In the genomic region with DNA sequence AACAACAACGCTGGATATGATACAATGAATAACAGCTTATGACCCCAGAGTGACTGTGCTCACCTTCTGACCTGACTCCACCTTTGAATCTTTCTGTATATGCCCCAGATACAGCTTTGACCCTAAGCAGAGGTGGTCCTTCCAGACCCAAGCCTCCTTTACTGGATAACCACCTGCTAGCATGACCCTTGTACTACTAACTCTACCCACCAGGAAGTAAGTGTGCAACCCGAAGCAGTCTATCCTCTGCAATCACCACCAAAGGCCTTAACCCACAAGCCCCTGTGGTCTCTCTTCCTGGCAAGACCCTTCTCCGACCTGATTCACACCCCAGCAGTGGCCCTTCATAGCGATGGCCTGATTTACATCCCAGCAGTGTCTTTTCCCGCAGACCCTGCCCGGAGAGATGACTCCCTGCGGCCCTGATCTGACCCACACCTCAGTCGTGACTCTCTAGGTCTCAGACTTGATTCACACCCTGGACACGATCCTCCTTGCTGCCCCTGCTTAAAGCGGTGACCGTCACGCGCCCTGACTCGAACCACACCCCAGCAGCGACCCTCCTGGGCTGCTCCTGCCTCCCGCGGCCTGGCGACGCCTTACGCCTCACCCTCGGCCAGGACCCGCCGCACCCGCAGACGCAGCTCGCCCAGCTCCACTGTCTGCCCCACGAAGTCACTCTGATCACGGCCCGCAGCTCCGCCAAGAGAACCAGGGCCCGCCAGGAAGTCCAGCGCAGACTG, we compare ENCODE assay signal across 8 mouse cellular contexts. TPM values are rescaled to one million over a fixed set of nuclear protein-coding genes. Genes with fewer than 3 reads are reported as not detected.
DNase-seq lines count a peak whose midpoint lies in the region; ATAC-seq and TF ChIP-seq lines count a peak whose summit lies in the region.

No protein-coding gene starts in this region.

- H3K4me1 ChIP-seq in kidney, adult 2 months (ENCODE audit: control insufficient read depth, insufficient read depth, low read length) = peaks cover 7% of the 10 kb centered on the region; the same call in 1 of the 2 replicates
- H3K4me1 ChIP-seq in ES-Bruce4 (ENCODE audit: control insufficient read depth, insufficient read depth, low read length) = no peaks in the 10 kb centered on the region
- H3K4me1 ChIP-seq in limb, embryonic 12.5 days (replicated peaks) = peaks cover 16% of the 10 kb centered on the region
- H3K4me1 ChIP-seq in neural tube, embryonic 15.5 days = peaks cover 30% of the 10 kb centered on the region

- peaks cover 2% of the 10 kb centered on the region; the same call in 1 of the 2 replicates for H3K36me3 ChIP-seq in kidney, adult 2 months (ENCODE audit: control insufficient read depth, insufficient read depth, low read length)
- peaks cover 5% of the 10 kb centered on the region; the same call in 1 of the 2 replicates for H3K36me3 ChIP-seq in ES-Bruce4 (ENCODE audit: control insufficient read depth, insufficient read depth, low read length, poor library complexity, severe bottlenecking)
- H3K36me3 ChIP-seq in limb, embryonic 12.5 days = peaks cover 8% of the 10 kb centered on the region
- peaks cover 6% of the 10 kb centered on the region for H3K36me3 ChIP-seq in neural tube, embryonic 15.5 days

- no peak for DNase-seq in kidney, adult 2 months
- no peak for DNase-seq in kidney, adult 11 months
- DNase-seq in cerebellum, postnatal 4 days (ENCODE audit: low spot score in 2 of 2) = no peak
- DNase-seq in gastrocnemius, postnatal 10 days = no peak

- under 1% methylated on average over 32 of the region's 32 CpGs for WGBS in kidney, adult 2 months
- WGBS in limb, embryonic 12.5 days = 2% methylated on average over 32 of the region's 32 CpGs
- 2% methylated on average over 32 of the region's 32 CpGs for whole genome bisulfite sequencing in neural tube, embryonic 15.5 days

- no peak for TF ChIP-seq POLR2A in kidney, adult 2 months (IDR thresholded peaks at IDR 0.05; ENCODE audit: low read depth, low read length)
- TF ChIP-seq POLR2A in ES-Bruce4 (IDR thresholded peaks at IDR 0.05; ENCODE audit: insufficient read depth, low read length) = no peak

- H3K9me3 ChIP-seq in ES-Bruce4 (replicated peaks; ENCODE audit: control insufficient read depth, insufficient read depth, low read length, poor library complexity, severe bottlenecking) = no peaks in the 10 kb centered on the region
- H3K9me3 ChIP-seq in limb, embryonic 12.5 days = no peaks in the 10 kb centered on the region
- H3K9me3 ChIP-seq in neural tube, embryonic 15.5 days (replicated peaks) = no peaks in the 10 kb centered on the region

- TF ChIP-seq CTCF in kidney, adult 2 months (conservative IDR thresholded peaks at IDR 0.05; ENCODE audit: insufficient read depth, insufficient read length, low read depth, low read length) = no peak
- no peak for TF ChIP-seq CTCF in ES-Bruce4 (IDR thresholded peaks at IDR 0.05; ENCODE audit: low read depth, low read length)

- ATAC-seq in erythroblast, adult 5-6 weeks (replicated peaks; ENCODE audit: low FRiP score, poor library complexity, severe bottlenecking) = peak; percentile 76
- ATAC-seq in limb, embryonic 12.5 days (ENCODE audit: insufficient number of reproducible peaks, insufficient read depth, low FRiP score, low TSS enrichment, low read depth) = peak; percentile 86
- ATAC-seq in neural tube, embryonic 15.5 days (ENCODE audit: low FRiP score) = peak; percentile 88

- TF ChIP-seq EP300 in ES-Bruce4 (IDR thresholded peaks at IDR 0.05; ENCODE audit: insufficient read depth, low read depth, low read length) = no peak

- no peaks in the 10 kb centered on the region for H3K27me3 ChIP-seq in kidney, adult 2 months (replicated peaks; ENCODE audit: control insufficient read depth, insufficient read depth, low read length)
- H3K27me3 ChIP-seq in ES-Bruce4 (ENCODE audit: control insufficient read depth, insufficient read depth, low read length, poor library complexity, severe bottlenecking) = no peaks in the 10 kb centered on the region
- no peaks in the 10 kb centered on the region for H3K27me3 ChIP-seq in limb, embryonic 12.5 days
- H3K27me3 ChIP-seq in neural tube, embryonic 15.5 days (replicated peaks) = no peaks in the 10 kb centered on the region

- peak overlapping the region; percentile 75 for H3K27ac ChIP-seq in kidney, adult 2 months (ENCODE audit: insufficient read depth, low read depth, low read length)
- H3K27ac ChIP-seq in ES-Bruce4 (ENCODE audit: insufficient read depth, low read length) = no peak overlapping the region
- peak overlapping the region; percentile 87 for H3K27ac ChIP-seq in limb, embryonic 12.5 days
- H3K27ac ChIP-seq in neural tube, embryonic 15.5 days (replicated peaks) = peak overlapping the region; percentile 91

- H3K4me3 ChIP-seq in kidney, adult 2 months (ENCODE audit: insufficient read depth, low read depth, low read length) = peak overlapping the region; percentile 80
- peak overlapping the region; percentile 90 for H3K4me3 ChIP-seq in ES-Bruce4 (ENCODE audit: low read depth, low read length)
- H3K4me3 ChIP-seq in limb, embryonic 12.5 days (replicated peaks) = peak overlapping the region; percentile 90
- peak overlapping the region; percentile 94 for H3K4me3 ChIP-seq in neural tube, embryonic 15.5 days (replicated peaks)

- peak overlapping the region; percentile 90 for H3K4me2 ChIP-seq in limb, embryonic 12.5 days
- peak overlapping the region; percentile 78 for H3K4me2 ChIP-seq in neural tube, embryonic 15.5 days

- H3K9ac ChIP-seq in ES-Bruce4 (ENCODE audit: low read depth, poor library complexity, severe bottlenecking) = peak overlapping the region; percentile 78
- H3K9ac ChIP-seq in limb, embryonic 12.5 days (replicated peaks) = peak overlapping the region; percentile 92
- H3K9ac ChIP-seq in neural tube, embryonic 15.5 days (replicated peaks) = peak overlapping the region; percentile 96

RNA-seq across cellular contexts. Expression of a gene that starts 0.5 kb away (rescaled TPM):
- polyA plus RNA-seq in kidney, adult 2 months (2012; rRNA removed) = 80.5 and 89.0 TPM in 2 replicates
- polyA plus RNA-seq in ES-Bruce4 (2011; ENCODE audit: insufficient read depth, insufficient read length, low read depth, missing spikeins) = 55.0 and 63.0 TPM in 2 replicates
- total RNA-seq in erythroblast, adult 5-6 weeks (2015; ENCODE audit: low replicate concordance) = 24.8 and 36.8 TPM in 2 replicates
- 25.4 and 31.9 TPM in 2 replicates for total RNA-seq in erythroblast, adult 5-6 weeks (2017; ENCODE audit: low replicate concordance)
- polyA plus RNA-seq in limb, embryonic 12.5 days (2016; fragmentation: Nextera tagmentation; extraction: Ambion mirVana) = 48.1 and 57.8 TPM in 2 replicates
- 45.2 and 52.3 TPM in 2 replicates for polyA plus RNA-seq in neural tube, embryonic 15.5 days (2015; fragmentation: Nextera tagmentation; extraction: Ambion mirVana)
- total RNA-seq in gastrocnemius, postnatal 10 days (2021) = 10 to 100 TPM; 19.7 to 23.0 TPM

RNA-seq across cellular contexts. Expression of a gene that starts 0.5 kb away (rescaled TPM):
- 67.1 and 76.4 TPM in 2 replicates for polyA plus RNA-seq in kidney, adult 2 months (2012; rRNA removed)
- polyA plus RNA-seq in ES-Bruce4 (2011; ENCODE audit: insufficient read depth, insufficient read length, low read depth, missing spikeins) = 16.1 and 19.7 TPM in 2 replicates
- 3.1 and 12.5 TPM in 2 replicates for total RNA-seq in erythroblast, adult 5-6 weeks (2015; ENCODE audit: low replicate concordance)
- total RNA-seq in erythroblast, adult 5-6 weeks (2017; ENCODE audit: low replicate concordance) = 0.70 and 9.2 TPM in 2 replicates
- 17.8 and 21.8 TPM in 2 replicates for polyA plus RNA-seq in limb, embryonic 12.5 days (2016; fragmentation: Nextera tagmentation; extraction: Ambion mirVana)
- 24.0 and 28.9 TPM in 2 replicates for polyA plus RNA-seq in neural tube, embryonic 15.5 days (2015; fragmentation: Nextera tagmentation; extraction: Ambion mirVana)
- 1 to 10 TPM; 6.8 to 7.8 TPM for total RNA-seq in gastrocnemius, postnatal 10 days (2021)

RNA-seq across cellular contexts. Expression of a gene that starts 31.1 kb away (rescaled TPM):
- 9.1 and 12.7 TPM in 2 replicates for polyA plus RNA-seq in kidney, adult 2 months (2012; rRNA removed)
- 13.8 and 17.4 TPM in 2 replicates for polyA plus RNA-seq in ES-Bruce4 (2011; ENCODE audit: insufficient read depth, insufficient read length, low read depth, missing spikeins)
- total RNA-seq in erythroblast, adult 5-6 weeks (2015; ENCODE audit: low replicate concordance) = 2.9 and 8.8 TPM in 2 replicates
- 1.1 and 2.7 TPM in 2 replicates for total RNA-seq in erythroblast, adult 5-6 weeks (2017; ENCODE audit: low replicate concordance)
- polyA plus RNA-seq in limb, embryonic 12.5 days (2016; fragmentation: Nextera tagmentation; extraction: Ambion mirVana) = 13.1 and 13.6 TPM in 2 replicates
- polyA plus RNA-seq in neural tube, embryonic 15.5 days (2015; fragmentation: Nextera tagmentation; extraction: Ambion mirVana) = 11.4 and 11.7 TPM in 2 replicates
- 1 to 10 TPM; 6.3 to 8.0 TPM for total RNA-seq in gastrocnemius, postnatal 10 days (2021)

RNA-seq across cellular contexts. Expression of a gene that starts 40.4 kb away (rescaled TPM):
- polyA plus RNA-seq in kidney, adult 2 months (2012; rRNA removed) = 27.9 and 34.8 TPM in 2 replicates
- polyA plus RNA-seq in ES-Bruce4 (2011; ENCODE audit: insufficient read depth, insufficient read length, low read depth, missing spikeins) = 6.5 and 10.7 TPM in 2 replicates
- total RNA-seq in erythroblast, adult 5-6 weeks (2015; ENCODE audit: low replicate concordance) = 0.96 and 4.8 TPM in 2 replicates
- 0.70 and 1.3 TPM in 2 replicates for total RNA-seq in erythroblast, adult 5-6 weeks (2017; ENCODE audit: low replicate concordance)
- 17.6 and 17.7 TPM in 2 replicates for polyA plus RNA-seq in limb, embryonic 12.5 days (2016; fragmentation: Nextera tagmentation; extraction: Ambion mirVana)
- polyA plus RNA-seq in neural tube, embryonic 15.5 days (2015; fragmentation: Nextera tagmentation; extraction: Ambion mirVana) = 25.2 and 33.9 TPM in 2 replicates
- total RNA-seq in gastrocnemius, postnatal 10 days (2021) = 1 to 10 TPM; 3.7 to 8.3 TPM

RNA-seq across cellular contexts. Expression of a gene that starts 46.3 kb away (rescaled TPM):
- 257 and 309 TPM in 2 replicates for polyA plus RNA-seq in kidney, adult 2 months (2012; rRNA removed)
- polyA plus RNA-seq in ES-Bruce4 (2011; ENCODE audit: insufficient read depth, insufficient read length, low read depth, missing spikeins) = not detected in 2 replicates
- 0.38 and 3.3 TPM in 2 replicates for total RNA-seq in erythroblast, adult 5-6 weeks (2015; ENCODE audit: low replicate concordance)
- total RNA-seq in erythroblast, adult 5-6 weeks (2017; ENCODE audit: low replicate concordance) = 0.68 and 1.4 TPM in 2 replicates
- polyA plus RNA-seq in limb, embryonic 12.5 days (2016; fragmentation: Nextera tagmentation; extraction: Ambion mirVana) = 1.1 and 1.7 TPM in 2 replicates
- 2.6 TPM in 2 replicates for polyA plus RNA-seq in neural tube, embryonic 15.5 days (2015; fragmentation: Nextera tagmentation; extraction: Ambion mirVana)
- under 1 TPM; 0.07 to 0.20 TPM for total RNA-seq in gastrocnemius, postnatal 10 days (2021)
